Mouse (Mus musculus) embryo, embryonic 9.5 days (tissue): ENCODE data around the gene Hmg20a.
"Not testable (repeated sequence)": the region's sequence is repeated elsewhere in the genome, so short reads cannot be mapped to it uniquely, and the experiment has no call there.

Source experiments
- DNase-seq: peaks from one replicate; pipeline ENCODE4 v3.0.0-alpha.2; 2017; ENCODE audit errors: extremely low spot score

Gene Hmg20a

DNA sequence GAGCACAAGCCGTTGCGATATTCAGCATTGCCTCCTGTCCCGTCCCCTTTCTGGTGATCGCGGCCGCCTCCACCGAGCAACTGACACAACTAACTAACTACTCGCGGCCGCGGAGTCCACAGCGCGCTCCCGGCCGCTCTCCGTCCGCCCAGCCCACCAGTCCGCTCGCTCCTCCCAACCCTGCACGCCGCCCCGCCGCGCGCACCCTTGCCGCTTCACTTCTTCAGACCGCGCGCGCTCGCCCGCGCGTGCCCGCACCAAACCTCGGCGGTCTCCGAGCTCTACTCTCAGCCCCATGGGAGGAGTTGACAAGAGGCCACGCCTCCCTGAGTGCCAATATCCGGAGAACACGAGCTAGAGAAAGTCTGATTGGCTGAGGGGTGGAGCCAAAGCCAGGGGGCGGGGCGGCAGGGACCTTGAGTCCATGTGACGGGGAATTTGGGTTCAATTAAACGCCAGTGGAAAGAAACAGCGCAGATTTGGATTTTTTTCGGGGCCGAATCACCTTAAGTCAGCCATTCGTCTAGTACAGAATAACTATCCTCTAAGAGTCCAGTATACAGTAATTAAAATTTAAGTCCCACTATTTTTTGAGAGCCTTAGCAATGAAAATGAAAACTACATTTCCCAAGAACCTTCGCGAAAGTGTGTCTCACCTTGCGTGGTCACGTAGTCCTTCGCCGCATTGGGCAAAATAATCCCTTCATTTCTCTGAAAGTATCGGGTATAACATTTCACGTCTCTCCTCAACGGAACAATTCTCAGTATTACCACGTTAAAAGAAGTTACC lies at the start of gene Hmg20a, which contains the start of gene Peak1:
Hmg20a (plus strand) TSS at position 662 of the 790 bp plus-strand sequence.
Peak1 (minus strand) TSS at position 120 of the 790 bp plus-strand sequence.
- peak; percentile 100 for DNase-seq

DNA sequence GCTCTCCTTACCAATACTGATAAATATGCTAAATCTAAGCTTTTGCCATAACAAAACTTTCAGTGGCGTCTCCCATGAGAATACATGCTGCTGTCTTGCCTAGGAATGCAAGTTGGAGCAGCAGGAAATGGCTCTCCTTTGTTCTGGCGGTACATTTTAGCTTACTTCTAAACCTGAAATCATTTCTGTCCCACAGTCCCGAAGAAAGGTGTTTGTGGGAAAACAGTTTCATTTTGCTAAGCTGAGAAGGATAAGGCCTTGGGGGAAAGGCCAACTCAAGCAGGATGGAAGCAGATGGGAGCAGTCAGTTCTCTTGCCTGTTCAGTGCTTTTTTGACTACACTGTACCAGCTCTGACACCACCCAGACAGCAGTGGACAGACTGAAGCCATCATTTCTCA lies 49.6 kb upstream of the Hmg20a start:
- no peak for DNase-seq

DNA sequence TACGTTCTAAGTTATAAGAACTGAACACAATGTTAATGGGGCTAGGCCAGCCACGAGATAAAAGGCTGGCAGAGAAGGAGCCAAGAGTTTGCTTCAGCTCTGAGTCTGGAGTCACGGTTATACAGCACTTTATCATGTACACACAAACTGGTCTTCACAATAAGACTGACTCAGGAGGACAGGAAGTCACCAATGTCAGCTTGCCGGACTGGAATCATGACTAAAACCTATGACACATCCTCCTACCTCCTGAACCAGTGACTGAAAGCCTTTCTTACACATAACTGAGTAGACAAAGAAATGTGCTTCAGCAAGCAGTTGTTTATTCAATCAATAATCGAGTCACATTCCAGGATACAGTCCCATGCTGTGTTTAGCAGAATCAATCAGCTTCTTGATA lies 47.7 kb upstream of the Hmg20a start:
- no peak for DNase-seq

DNA sequence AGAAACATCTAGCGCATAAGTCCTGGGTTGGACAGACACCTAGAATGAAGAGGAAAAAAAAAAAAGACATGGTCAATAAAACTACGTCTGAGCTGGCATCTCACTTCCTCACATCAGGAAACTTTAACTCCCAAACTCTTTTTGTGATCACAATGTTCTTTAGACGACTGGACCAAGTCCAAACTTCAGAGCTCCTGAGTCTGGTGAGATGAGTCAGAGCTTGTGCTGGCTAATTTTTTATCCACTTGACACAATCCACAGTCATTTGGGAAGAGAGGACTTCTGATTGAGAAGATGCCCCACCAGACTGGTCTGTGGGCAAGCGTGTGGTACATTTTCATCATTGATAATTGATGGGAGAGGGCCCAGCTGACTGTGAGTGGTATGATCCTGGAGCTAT lies 44.0 kb upstream of the Hmg20a start:
- DNase-seq = no peak

DNA sequence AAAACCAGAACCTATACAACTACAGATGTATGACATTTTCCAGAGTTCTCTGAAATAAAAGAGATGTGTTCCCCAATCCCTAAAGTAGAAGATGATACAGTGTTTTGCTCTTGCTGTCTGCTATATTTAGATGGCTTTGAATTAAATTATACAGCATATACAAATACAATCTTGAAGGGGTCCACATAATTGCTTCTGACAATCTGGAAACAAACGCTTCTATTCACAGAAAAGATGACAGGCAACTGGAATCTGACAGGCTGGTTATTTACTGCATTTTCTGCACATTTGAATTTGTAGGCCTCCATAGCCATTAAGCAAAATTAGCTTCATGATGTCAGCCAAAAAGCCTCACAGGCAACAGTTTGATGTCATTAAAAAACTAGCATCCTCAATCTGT lies 35.6 kb upstream of the Hmg20a start:
- DNase-seq = no peak

- no peak for DNase-seq
Measured at GRCm38 (mm10) chr9:56392857-56393256, 25.6 kb upstream of the Hmg20a start.

DNA sequence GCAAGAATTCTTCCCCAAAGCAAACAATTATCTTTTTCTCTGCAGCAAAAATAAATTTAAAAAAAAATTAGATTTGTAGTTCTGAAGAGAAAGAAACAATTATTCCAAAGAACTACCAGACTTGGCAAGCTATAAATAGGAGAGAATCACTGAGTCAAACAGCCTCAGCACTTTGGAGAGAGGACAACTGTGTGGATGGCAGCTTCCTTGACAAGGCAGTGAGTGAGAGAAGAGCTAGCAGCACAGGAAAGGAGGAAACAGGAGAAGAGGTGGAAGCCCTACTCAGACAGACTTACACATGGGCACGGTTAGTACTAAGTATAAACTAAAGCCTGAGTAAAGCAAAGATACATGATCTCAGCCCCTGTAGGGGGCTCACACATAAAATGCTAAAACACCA lies 22.1 kb upstream of the Hmg20a start:
- no peak for DNase-seq

DNA sequence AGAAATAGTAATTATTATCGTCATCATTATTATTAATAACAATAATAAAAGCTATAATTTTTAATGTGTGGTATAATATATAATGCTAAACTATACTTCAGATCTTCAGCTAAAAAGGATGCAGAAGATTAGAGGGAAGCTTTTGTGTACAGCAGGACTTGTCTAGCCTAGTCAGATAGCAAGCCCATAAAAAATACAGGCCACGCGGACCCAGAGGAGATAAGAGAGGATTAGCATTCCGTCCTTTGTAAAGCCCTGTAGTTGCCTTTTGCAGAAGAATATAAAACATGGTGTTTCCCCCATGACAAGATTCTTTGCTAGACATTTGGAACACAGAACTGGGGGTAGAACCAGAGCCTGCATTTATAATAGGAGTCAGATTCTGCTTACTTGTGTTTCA lies 13.8 kb upstream of the Hmg20a start:
- DNase-seq = no peak

- no peak for DNase-seq
Measured at GRCm38 (mm10) chr9:56409928-56410327, 8.5 kb upstream of the Hmg20a start.

DNA sequence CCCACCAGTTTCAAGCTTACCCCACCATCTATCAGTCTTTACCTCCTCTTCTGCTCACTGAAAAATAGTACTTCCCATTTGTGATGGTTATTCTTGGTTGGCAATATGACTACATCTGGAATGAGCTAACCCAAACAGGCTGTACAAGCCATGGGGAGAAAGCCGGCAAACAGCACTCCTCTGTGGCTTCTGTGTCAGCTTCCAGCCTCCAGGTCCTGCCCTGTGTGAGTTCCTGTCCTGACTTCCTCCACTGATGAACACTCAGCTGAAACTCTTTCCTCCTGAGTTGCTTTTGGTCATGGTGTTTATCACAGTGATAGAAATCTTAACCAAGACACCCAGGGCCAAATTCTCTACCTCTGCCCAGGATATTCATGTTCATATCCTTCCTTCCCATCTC lies 5.7 kb upstream of the Hmg20a start:
- no peak for DNase-seq

DNA sequence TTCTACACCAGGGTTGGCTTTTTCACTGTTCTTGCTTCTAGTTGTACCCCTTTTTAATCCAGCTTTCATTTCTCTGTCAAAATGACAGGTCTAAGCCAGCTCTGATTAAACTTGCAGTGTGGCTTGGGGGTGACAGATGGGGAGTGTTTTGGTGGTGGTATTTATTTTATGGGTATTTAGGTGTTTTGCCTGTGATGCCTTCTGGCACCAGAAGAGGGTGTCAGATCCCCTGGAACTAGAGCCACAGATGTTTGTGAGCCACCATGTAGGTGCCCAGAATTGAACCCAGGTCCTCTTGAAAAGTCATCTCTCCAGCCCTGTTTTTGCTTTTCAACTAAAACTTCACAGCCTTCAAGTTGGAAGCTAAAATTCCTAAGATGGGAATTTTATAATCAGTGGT lies 4.1 kb upstream of the Hmg20a start:
- DNase-seq = no peak

DNA sequence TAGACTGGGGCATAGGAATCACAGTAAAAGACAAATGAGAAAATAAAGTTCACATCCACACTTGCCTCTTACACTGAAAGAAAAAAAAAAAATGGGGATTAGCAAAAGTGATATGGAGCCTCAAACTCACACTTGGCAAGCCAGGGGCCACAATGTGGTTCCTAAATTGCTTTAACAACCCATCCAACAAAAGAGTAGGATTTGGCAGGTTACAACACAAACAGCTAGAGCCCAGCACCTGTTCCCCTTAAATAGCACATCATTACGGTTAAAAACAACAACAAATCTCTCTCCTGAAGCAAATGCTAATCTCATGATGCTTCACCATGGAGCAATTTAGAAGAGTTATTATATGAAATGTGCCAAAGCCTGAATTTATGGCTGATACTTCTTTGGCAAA lies 3.0 kb upstream of the Hmg20a start:
- DNase-seq = no peak

- DNase-seq = no peak
Measured at GRCm38 (mm10) chr9:56415935-56416607, 2.3 kb upstream of the Hmg20a start.

DNA sequence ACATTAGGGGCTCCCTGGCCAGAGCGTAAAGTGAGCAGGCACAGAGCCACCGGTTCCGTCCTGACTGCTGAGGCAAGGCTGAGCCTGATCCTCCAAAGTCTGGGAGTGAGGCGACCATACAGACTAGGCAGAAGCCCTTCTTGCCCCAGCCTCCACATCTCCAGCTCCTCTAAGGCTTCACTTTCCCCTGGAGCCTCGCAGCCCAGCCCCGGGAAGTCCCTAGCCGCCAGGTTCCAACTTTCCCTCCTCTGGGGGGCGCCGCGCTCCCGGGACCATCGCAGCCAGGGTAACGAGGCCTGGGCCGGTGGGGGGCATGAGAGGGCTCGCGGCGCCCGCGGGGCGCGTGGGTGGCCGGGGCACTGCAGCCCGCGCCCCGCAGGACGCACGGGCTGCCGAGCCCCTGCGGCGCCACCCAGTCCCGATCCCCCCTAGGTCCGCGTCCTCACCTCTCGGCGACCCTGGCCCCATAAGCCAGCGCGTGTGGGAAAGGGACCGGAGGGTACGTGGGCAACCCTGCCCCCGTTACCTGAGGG lies 928 bp upstream of the Hmg20a start:
- peak; percentile 83 for DNase-seq

GRCm38 (mm10) chr9:56418738-56419239 lies 380 bp downstream of the Hmg20a start:
- peak; percentile 91 for DNase-seq

DNA sequence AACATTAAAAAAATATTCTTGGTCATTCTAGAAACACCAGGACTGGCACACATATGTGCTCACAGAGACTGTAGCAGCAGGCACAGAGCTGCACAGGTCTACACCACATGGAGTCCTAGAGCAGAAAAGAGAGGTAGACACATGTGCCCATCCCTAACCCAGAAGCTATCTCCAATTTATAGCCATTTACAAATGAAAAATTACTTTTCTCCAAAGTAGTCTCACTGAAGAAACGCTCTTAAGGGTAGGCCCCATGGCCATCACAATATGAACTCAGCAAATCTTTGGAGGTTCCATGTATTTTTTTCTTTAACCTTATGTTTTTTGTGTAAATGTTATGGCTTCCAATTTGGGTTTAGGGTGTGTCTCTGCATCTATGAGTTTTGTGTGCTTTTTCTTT lies 1.8 kb downstream of the Hmg20a start:
- DNase-seq = no peak

GRCm38 (mm10) chr9:56420892-56421601 lies 2.6 kb downstream of the Hmg20a start:
- DNase-seq = no peak

DNA sequence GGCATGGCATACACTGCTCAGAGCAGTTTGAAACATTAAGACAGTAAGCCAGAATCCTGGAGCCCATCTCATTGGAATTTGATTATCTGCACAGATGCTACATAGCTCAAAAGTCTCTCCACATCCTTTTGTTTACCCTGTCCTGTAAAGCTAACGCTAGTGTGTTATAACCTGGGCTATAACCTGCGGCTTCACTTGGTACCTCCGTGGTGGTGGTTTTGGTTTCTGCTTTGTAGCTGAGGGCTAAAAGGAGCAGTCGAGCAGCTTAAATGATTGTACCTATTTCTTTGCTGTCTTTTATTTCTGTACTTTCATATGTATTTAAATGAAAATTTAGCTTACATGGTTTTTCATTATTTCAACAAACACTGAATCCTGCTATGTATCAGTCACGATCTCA lies 3.6 kb downstream of the Hmg20a start:
- DNase-seq = no peak

- DNase-seq = no peak
Measured at GRCm38 (mm10) chr9:56424861-56425260, 6.5 kb downstream of the Hmg20a start.

- no peak for DNase-seq
Measured at GRCm38 (mm10) chr9:56435821-56436526, 17.6 kb downstream of the Hmg20a start.

DNA sequence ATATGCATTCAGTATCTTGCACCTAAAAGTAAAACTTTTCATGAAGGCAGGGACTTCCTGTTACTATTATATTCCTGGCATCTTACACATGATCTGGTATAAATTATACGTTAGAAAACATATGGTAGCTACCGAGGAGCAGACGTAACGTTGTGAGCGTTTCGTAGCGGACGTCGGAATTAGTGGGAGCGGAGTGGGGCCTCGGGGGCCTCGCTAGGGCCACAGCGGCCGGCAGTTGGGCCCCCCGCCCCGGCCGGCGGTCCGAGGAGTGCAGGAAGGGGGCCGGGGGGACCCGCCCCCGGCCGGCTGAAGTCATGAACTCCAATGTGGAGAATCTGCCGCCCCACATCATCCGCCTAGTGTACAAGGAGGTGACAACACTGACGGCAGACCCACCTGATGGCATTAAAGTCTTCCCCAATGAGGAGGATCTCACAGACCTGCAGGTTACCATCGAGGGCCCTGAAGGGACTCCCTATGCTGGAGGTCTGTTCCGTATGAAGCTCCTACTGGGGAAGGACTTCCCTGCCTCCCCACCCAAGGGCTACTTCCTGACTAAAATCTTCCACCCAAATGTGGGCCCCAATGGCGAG lies 19.0 kb downstream of the Hmg20a start:
- DNase-seq = not testable (repeated sequence)
